Mouse (Mus musculus): ENCODE measurements at regions not wholly inside any gene's neighbourhood (a gene's known extent, or its start where the extent isn't known, plus 50 kb on each side); places are given as distances from the start of the nearest gene placed in this dataset.

DNA sequence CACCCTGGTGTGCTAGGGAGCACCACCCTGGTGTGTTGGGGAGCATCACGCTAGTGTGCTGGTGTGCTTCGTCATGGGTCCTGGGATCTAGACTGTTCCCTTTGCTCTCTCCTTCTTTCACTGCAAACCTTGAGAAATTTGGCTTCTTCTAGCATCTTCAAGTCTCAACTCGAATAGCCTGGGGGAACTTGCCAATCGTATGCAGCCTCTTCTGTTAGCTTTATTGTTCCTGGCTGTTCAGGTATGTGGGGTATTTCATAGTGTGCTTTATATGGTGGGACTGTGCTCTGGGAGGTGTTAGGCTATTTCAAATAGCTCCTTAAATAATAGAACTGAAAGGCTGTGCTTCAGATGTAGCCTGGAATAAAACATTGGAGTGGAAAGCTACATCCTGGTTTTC, 135.7 kb upstream of the Pkn2 start:
- TF ChIP-seq CTCF (IDR thresholded peaks at IDR 0.05): no peak
- Histone ChIP-seq H3K4me3 (no peak overlapping the region), H3K27ac (no peak overlapping the region)
- intact Hi-C loops (cut with DNase I): loop anchor here (10.0 kb wide), 1 partner anchor 137 kb away; no protein-coding TSS in a partner anchor
- DNase-seq (ENCODE audit: extremely low spot score in 1 of 2, low spot score in 2 of 2): no peak

DNA sequence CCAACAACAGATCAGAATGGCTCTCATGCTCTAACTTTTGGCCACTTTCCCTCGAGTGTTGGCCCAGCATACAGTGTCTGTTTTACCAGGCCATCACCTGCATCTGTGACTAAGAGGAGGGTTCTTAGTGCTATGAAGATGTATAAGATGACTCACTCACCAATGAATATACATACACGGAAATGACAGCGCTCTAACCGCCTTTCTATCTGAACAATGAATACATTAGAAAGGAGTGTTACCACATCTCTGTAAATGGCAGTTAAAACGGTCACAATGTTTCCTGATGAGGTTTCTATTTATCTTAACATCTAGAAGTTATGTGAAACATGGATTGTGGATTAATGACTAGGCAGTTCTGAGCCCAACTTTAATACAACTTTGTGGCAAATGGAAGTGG, 135.0 kb upstream of the Pkn2 start:
- Histone ChIP-seq H3K4me3 (no peak overlapping the region), H3K27ac (no peak overlapping the region)
- intact Hi-C loops (cut with DNase I): loop anchor here (10.0 kb wide), 1 partner anchor 138 kb away; no protein-coding TSS in a partner anchor
- no peak for TF ChIP-seq CTCF (IDR thresholded peaks at IDR 0.05)
- DNase-seq (ENCODE audit: extremely low spot score in 1 of 2, low spot score in 2 of 2): no peak

DNA sequence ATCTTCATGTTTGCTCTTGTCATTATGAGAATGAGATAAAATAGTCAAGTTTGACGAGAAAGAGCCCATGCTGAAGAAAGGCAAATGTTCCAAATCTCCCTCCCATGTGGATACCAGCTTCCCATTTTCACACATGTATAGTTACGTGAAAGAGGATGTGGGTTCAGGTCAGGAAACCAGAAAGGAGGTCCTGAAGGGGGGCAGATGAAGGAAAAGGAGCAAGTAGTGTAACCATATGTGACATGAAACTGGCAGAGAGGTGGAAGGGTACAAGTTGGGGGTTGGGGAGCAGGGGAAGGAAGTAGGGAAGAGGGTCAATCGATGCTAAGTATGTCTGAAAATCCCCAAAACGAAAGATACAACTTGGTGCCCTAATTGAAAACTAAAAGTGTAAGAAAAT, 132.6 kb upstream of the Pkn2 start:
- TF ChIP-seq CTCF (IDR thresholded peaks at IDR 0.05): no peak
- intact Hi-C loops (cut with DNase I): loop anchor here (10.0 kb wide), 1 partner anchor 140 kb away; no protein-coding TSS in a partner anchor
- H3K27ac ChIP-seq: no peak overlapping the region
- DNase-seq (ENCODE audit: extremely low spot score in 1 of 2, low spot score in 2 of 2): no peak
- H3K4me3 ChIP-seq: no peak overlapping the region

DNA sequence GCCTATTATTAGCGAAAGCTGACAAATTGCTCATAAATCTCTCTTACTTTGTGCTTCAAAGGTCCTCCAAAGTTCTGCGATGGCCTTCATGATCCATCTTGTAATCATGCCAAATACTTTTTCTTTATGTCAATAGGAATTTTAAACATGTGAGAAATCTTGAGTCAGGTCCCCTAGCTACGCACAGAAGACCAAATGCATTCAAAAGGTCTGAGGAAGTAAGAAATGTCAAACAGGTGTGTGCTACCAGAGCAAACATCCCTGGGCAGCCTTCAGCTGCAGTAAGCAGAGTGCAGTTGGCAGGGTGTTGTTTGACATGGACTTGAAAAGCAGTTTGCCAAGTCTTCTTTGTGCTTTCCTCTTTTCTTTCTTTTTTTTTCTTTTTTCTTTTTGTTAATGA, 125.2 kb upstream of the Pkn2 start:
- no peak for DNase-seq (ENCODE audit: extremely low spot score in 1 of 2, low spot score in 2 of 2)
- no peak overlapping the region for H3K4me3 ChIP-seq
- TF ChIP-seq CTCF (IDR thresholded peaks at IDR 0.05): no peak
- H3K27ac ChIP-seq: no peak overlapping the region
- intact Hi-C loops (cut with DNase I): no loop called here

DNA sequence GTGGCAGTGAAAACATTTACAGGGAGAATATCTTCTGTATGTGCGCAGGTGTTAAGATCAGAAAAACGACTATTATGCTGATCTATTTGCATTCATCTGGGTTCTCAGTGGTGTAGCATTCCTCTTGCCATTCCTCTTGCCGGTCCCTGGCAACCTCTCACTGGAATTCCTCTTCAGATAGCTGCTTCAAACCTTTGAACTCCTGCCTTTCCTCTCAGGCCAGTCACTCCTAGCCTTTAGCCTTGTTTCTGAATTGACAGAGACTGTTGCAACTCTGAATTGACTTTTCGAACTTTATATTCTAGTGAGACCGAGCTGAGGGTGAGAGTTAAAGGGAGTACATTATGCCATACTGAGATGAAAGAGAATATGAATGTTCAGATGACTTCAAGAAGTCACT, 120.1 kb upstream of the Pkn2 start:
- Histone ChIP-seq H3K27ac (no peak overlapping the region), H3K4me3 (no peak overlapping the region)
- no peak for TF ChIP-seq CTCF (IDR thresholded peaks at IDR 0.05)
- intact Hi-C loops (cut with DNase I): no loop called here
- DNase-seq (ENCODE audit: extremely low spot score in 1 of 2, low spot score in 2 of 2): no peak

DNA sequence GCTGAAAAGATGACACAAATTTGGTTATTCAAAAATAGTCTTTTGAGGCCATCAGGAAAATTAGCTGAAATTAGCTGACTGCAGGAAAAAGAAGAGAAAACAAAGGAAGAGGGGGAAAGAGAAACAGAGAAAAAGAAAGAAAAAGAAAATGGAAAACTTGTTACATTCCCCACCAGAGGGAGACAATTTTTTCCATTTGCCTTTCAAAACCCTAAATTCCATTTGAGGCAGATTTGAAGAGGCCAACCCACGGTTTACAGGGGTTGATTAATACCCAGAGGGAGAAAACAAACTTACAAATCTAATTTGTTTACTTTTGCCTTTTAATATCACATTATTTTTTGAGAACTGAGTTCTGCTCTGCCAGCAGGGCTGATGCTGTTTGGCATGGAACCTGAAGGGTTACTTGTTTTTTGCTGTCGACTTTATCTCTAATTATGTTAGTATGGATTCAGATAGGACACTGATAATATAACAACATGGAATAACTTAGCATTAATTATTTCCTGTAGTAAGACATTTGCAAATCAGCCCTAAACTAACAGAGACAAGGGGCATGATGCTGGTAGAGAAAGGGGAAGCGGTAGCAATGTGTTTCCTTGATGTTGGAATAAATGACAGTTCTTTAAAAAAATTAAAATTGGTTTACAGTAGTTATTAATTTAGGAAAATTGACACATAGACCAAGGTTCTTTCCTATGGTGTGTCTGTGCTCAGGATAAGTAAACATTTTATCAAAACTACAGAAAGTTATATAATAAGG, 114.4 kb upstream of the Pkn2 start:
- intact Hi-C loops (cut with DNase I): loop anchor here (10.0 kb wide), 1 partner anchor 379 kb away; no protein-coding TSS in a partner anchor
- TF ChIP-seq CTCF (IDR thresholded peaks at IDR 0.05): peak; percentile 48
- H3K27ac ChIP-seq: no peak overlapping the region
- no peak for DNase-seq (ENCODE audit: extremely low spot score in 1 of 2, low spot score in 2 of 2)
- no peak overlapping the region for H3K4me3 ChIP-seq

DNA sequence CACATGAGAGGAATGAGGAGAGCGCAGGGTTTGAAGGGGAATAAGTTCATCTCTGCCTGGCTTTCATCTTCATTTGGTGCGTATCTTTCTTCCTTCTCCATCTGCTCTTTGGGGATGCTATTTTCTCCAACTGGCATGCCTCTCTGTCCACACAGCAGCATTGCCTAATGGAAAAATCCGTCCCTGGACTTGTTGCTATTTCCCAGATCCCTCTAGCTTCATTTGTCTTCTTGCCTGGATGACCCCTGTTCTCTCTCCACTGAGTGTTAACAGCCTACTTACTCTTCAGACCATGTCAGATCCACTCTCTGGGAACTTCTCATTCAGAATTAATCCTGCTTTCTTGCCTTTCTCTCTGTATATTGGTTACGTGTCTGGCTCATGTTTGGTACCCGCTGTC, 102.7 kb upstream of the Pkn2 start:
- no peak for DNase-seq (ENCODE audit: extremely low spot score in 1 of 2, low spot score in 2 of 2)
- H3K4me3 ChIP-seq: no peak overlapping the region
- intact Hi-C loops (cut with DNase I): no loop called here
- TF ChIP-seq CTCF (IDR thresholded peaks at IDR 0.05): no peak
- H3K27ac ChIP-seq: no peak overlapping the region

DNA sequence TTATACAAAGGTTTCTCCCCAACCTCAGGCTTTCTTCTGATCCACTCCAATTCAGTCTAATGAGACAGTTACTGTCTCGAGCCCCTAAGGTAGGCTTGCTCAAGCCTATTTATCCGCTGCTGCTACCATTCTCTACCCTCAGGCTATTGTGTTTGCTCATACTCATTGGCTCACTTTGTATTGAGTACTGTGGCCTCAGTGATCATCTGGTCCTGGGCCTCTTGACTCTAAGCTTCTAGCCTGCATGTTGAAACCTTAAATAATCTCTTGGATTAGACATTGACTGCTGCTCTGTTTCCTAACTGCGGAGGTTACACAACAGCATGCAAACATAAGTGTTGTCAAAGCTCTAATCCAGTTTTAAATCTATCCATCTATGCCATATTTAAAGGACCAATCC, 99.4 kb upstream of the Pkn2 start:
- Histone ChIP-seq H3K27ac (no peak overlapping the region), H3K4me3 (no peak overlapping the region)
- intact Hi-C loops (cut with DNase I): no loop called here
- TF ChIP-seq CTCF (IDR thresholded peaks at IDR 0.05): no peak
- no peak for DNase-seq (ENCODE audit: extremely low spot score in 1 of 2, low spot score in 2 of 2)

DNA sequence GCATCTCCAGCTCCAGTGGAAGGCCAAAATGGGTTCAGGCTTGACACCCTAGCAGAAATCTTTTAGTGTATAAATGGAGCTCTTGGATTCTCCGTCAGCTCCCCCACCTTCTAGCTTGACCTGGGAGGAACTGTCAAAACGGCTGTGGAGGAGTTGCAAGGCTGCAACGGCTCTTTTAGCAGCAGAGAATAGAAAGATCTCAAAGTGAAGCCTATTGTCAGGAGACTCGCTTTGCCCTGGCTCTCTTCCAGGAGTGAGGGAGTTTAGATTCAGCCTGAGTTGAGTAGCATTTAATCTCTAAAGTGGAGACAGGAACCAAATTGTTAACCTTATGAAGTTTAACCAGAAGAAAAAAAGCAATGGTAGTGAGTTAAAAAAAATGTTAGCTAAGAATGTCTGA, 97.4 kb upstream of the Pkn2 start:
- H3K4me3 ChIP-seq: no peak overlapping the region
- peak in 1 of 2 experiments; percentile 16 for DNase-seq (ENCODE audit: extremely low spot score in 1 of 2, low spot score in 2 of 2)
- intact Hi-C loops (cut with DNase I): no loop called here
- TF ChIP-seq CTCF (IDR thresholded peaks at IDR 0.05): no peak
- H3K27ac ChIP-seq: no peak overlapping the region

DNA sequence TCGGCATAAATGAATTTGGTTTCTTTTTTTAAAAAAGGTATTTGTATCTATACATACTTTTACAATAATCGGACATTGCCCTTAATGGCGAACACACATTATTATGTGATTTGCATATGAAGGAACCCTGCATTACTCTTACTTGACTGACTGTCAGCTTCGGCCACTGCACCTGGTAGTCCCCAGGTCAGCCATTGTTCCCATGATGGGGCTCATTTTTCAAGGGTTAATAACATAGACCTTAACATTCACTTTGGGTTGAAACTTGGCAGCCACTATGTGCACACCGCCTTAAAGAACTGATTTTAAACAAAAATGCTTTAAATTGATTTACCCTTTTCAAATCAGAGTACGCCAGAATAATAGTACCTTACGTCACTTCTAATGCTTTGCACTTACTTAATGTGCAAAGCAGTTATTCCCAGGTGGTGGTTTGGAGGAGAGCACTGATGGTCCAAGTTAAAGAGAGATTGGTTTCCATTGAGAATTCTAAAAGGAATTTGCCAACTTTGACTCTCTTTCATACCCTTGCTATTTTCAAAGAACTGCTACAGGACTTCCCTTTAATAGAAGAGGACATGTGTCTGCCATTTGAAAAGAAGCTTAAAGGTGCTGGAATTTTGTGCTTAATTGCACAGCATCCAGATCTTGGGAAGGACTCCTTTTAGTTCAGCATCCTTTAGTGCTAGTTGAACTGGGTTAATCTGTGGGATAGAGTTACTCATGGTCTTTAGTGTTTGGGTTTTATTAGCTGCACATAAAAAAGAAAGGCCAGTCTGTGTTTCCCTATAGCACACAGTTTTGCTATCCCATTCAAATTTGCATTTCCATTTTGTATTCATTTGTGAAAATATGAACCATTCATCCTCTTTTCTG, 95.0 kb upstream of the Pkn2 start:
- no peak for TF ChIP-seq CTCF (IDR thresholded peaks at IDR 0.05)
- Histone ChIP-seq H3K27ac (no peak overlapping the region), H3K4me3 (no peak overlapping the region)
- no peak for DNase-seq (ENCODE audit: extremely low spot score in 1 of 2, low spot score in 2 of 2)
- intact Hi-C loops (cut with DNase I): no loop called here

DNA sequence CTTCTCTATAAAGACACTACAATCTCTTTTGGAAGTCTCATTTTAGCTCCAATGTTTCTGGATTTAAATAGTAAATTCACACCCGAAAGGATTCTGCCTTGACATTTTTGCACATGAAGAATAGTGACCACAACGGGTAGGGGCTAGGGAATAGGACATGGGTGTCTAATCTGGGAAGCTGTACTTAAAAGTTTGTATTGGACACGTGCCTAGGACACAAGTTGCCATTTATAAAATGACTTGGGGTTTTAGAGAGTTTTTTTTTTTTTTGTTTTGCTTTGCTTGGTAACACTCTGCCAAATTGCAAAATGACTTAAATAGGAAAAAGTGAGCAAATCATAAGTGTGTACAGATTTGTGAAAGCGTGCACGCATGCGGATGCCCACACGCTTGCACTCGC, 93.8 kb upstream of the Pkn2 start:
- TF ChIP-seq CTCF (IDR thresholded peaks at IDR 0.05): no peak
- Histone ChIP-seq H3K4me3 (no peak overlapping the region), H3K27ac (no peak overlapping the region)
- intact Hi-C loops (cut with DNase I): no loop called here
- DNase-seq (ENCODE audit: extremely low spot score in 1 of 2, low spot score in 2 of 2): no peak

DNA sequence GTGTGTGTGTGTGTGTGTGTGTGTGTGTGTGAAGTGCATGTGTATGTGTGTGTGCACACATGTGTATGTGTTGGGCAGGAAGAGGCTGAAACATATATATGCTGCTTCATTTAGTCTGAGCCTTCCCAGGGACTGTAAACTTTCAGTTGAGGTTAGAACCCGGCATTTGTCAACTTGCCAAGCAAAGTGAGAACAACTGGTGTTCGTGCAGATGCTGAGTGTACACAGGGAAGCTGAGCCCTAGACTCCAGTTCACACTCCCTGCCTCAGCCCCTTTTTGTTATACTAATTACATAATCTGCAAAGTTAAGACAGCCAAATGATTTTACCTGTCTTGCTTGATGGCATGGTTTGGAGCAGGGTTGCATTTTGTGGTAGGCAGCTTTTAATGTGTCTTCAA, 87.7 kb upstream of the Pkn2 start:
- no peak for DNase-seq (ENCODE audit: extremely low spot score in 1 of 2, low spot score in 2 of 2)

More for the DNA sequence above, 87.7 kb upstream of the Pkn2 start:
- intact Hi-C loops (cut with DNase I): no loop called here
- H3K27ac ChIP-seq: no peak overlapping the region
- no peak overlapping the region for H3K4me3 ChIP-seq
- no peak for TF ChIP-seq CTCF (IDR thresholded peaks at IDR 0.05)

All from left cerebral cortex, adult 2 months (tissue).